ENCODE assay signal across 10 mouse cellular contexts in genomic region chr2:128278124-128278432, GRCm38 (mm10).
DNase-seq lines count a peak whose midpoint lies in the region; ATAC-seq and TF ChIP-seq lines count a peak whose summit lies in the region.
"Had no signal": no experiment of that assay in that cellular context is flagged by ENCODE, and none has a peak within 500 bp of the region (broad histone marks: within the 10 kb centered on the region; RNA-seq: fewer than 3 reads in every experiment).

No protein-coding gene starts in this region.

- 0 out of 2 replicates have a peak overlapping the region, but pooled peaks have one; percentile 12 for H3K27ac ChIP-seq in heart, embryonic 16.5 days (ENCODE audit: low read length)
- 0 out of 2 replicates have a peak overlapping the region, but pooled peaks have one; percentile 16 for H3K27ac ChIP-seq in stomach, embryonic 15.5 days
- no peak overlapping the region for H3K27ac ChIP-seq in stomach, postnatal 0 days (replicated peaks)
- peak overlapping the region; percentile 73 for H3K27ac ChIP-seq in forebrain, embryonic 14.5 days (ENCODE audit: low read depth, low read length)
- H3K27ac ChIP-seq in midbrain, postnatal 0 days (ENCODE audit: low read depth, low read length), result no peak overlapping the region; the same call in 1 of the 2 replicates

- no peak for TF ChIP-seq CTCF in stomach, postnatal 0 days (IDR thresholded peaks at IDR 0.05; ENCODE audit: low read depth)
- TF ChIP-seq CTCF in midbrain, postnatal 0 days (IDR thresholded peaks at IDR 0.05), result no peak

- H3K9ac ChIP-seq in heart, embryonic 16.5 days (ENCODE audit: low read length), result no peak overlapping the region
- no peak overlapping the region for H3K9ac ChIP-seq in stomach, embryonic 15.5 days
- H3K9ac ChIP-seq in stomach, postnatal 0 days (ENCODE audit: low read length), result no peak overlapping the region
- no peak overlapping the region for H3K9ac ChIP-seq in forebrain, embryonic 14.5 days (ENCODE audit: low read length)
- no peak overlapping the region for H3K9ac ChIP-seq in midbrain, postnatal 0 days (replicated peaks; ENCODE audit: low read length, poor library complexity, severe bottlenecking)
- H3K9ac ChIP-seq: liver, postnatal 0 days had no signal

- 83% methylated on average over 5 of the region's 5 CpGs for WGBS in heart, embryonic 16.5 days
- WGBS in stomach, embryonic 15.5 days, result 80% methylated on average over 5 of the region's 5 CpGs
- 77% methylated on average over 5 of the region's 5 CpGs for WGBS in stomach, postnatal 0 days
- 23% methylated on average over 5 of the region's 5 CpGs for WGBS in forebrain, embryonic 14.5 days
- 42% methylated on average over 5 of the region's 5 CpGs for WGBS in midbrain, postnatal 0 days

- TF ChIP-seq EP300 in stomach, postnatal 0 days (optimal IDR thresholded peaks at IDR 0.05), result no peak

- H3K4me1 ChIP-seq in heart, embryonic 16.5 days (ENCODE audit: control insufficient read depth, insufficient read depth, low read length), result peaks cover 26% of the 10 kb centered on the region
- peaks cover 4% of the 10 kb centered on the region for H3K4me1 ChIP-seq in stomach, embryonic 15.5 days
- H3K4me1 ChIP-seq in stomach, postnatal 0 days (replicated peaks; ENCODE audit: control insufficient read depth, insufficient read depth), result no peaks in the 10 kb centered on the region
- H3K4me1 ChIP-seq in forebrain, embryonic 14.5 days (ENCODE audit: control insufficient read depth, insufficient read depth, low read length), result peaks cover 22% of the 10 kb centered on the region
- H3K4me1 ChIP-seq in midbrain, postnatal 0 days (ENCODE audit: insufficient read depth, low read length), result peaks cover 15% of the 10 kb centered on the region

- H3K27me3 ChIP-seq in heart, embryonic 16.5 days (ENCODE audit: control insufficient read depth, insufficient read depth, low read length), result no peaks in the 10 kb centered on the region
- H3K27me3 ChIP-seq in stomach, embryonic 15.5 days (replicated peaks), result no peaks in the 10 kb centered on the region
- H3K27me3 ChIP-seq in stomach, postnatal 0 days (ENCODE audit: control insufficient read depth, insufficient read depth, low read length), result no peaks in the 10 kb centered on the region
- H3K27me3 ChIP-seq in forebrain, embryonic 14.5 days (replicated peaks; ENCODE audit: control insufficient read depth, insufficient read depth, low read length), result no peaks in the 10 kb centered on the region
- 0 out of 2 replicates have a peak, but pooled peaks cover 3% of the 10 kb centered on the region for H3K27me3 ChIP-seq in midbrain, postnatal 0 days (ENCODE audit: insufficient read depth, low read length)

- ATAC-seq in heart, embryonic 16.5 days (replicated peaks; ENCODE audit: extremely low read depth, insufficient read depth, low FRiP score), result no peak
- no peak for ATAC-seq in stomach, embryonic 15.5 days (ENCODE audit: insufficient read depth, low FRiP score, low read depth)
- no peak for ATAC-seq in stomach, postnatal 0 days (ENCODE audit: low FRiP score, low TSS enrichment)
- peak; percentile 22; the same call in 1 of the 2 replicates for ATAC-seq in forebrain, embryonic 14.5 days
- ATAC-seq in midbrain, postnatal 0 days (ENCODE audit: low FRiP score), result 0 out of 2 replicates have a peak, but pooled peaks have one; percentile 4
- ATAC-seq: liver, postnatal 0 days had no signal

- no peaks in the 10 kb centered on the region for H3K36me3 ChIP-seq in heart, embryonic 16.5 days (ENCODE audit: control insufficient read depth, insufficient read depth)
- no peaks in the 10 kb centered on the region for H3K36me3 ChIP-seq in stomach, embryonic 15.5 days
- H3K36me3 ChIP-seq in stomach, postnatal 0 days (ENCODE audit: control insufficient read depth, insufficient read depth, low read length), result no peaks in the 10 kb centered on the region
- H3K36me3 ChIP-seq in forebrain, embryonic 14.5 days (ENCODE audit: control insufficient read depth, insufficient read depth, low read length), result no peaks in the 10 kb centered on the region
- H3K36me3 ChIP-seq in midbrain, postnatal 0 days (ENCODE audit: insufficient read depth, low read length), result no peaks in the 10 kb centered on the region
- H3K36me3 ChIP-seq: G1E had no signal

- H3K4me3 ChIP-seq in heart, embryonic 16.5 days (ENCODE audit: low read length), result no peak overlapping the region
- H3K4me3 ChIP-seq in stomach, embryonic 15.5 days (replicated peaks), result no peak overlapping the region
- H3K4me3 ChIP-seq in stomach, postnatal 0 days (ENCODE audit: low read depth, low read length), result no peak overlapping the region
- H3K4me3 ChIP-seq in forebrain, embryonic 14.5 days (ENCODE audit: low read depth, low read length), result no peak overlapping the region
- no peak overlapping the region for H3K4me3 ChIP-seq in midbrain, postnatal 0 days (ENCODE audit: low read depth, low read length)

- H3K4me2 ChIP-seq in heart, embryonic 16.5 days (ENCODE audit: low read depth, low read length), result no peak overlapping the region
- H3K4me2 ChIP-seq in stomach, embryonic 15.5 days, result no peak overlapping the region
- H3K4me2 ChIP-seq in stomach, postnatal 0 days (replicated peaks; ENCODE audit: low read depth), result no peak overlapping the region
- peak overlapping the region; percentile 38 for H3K4me2 ChIP-seq in forebrain, embryonic 14.5 days (ENCODE audit: low read length)
- H3K4me2 ChIP-seq in midbrain, postnatal 0 days (ENCODE audit: low read depth, low read length, poor library complexity, severe bottlenecking), result 0 out of 2 replicates have a peak overlapping the region, but pooled peaks have one; percentile 4

- no peaks in the 10 kb centered on the region for H3K9me3 ChIP-seq in heart, embryonic 16.5 days (replicated peaks; ENCODE audit: control insufficient read depth, low read length)
- no peaks in the 10 kb centered on the region for H3K9me3 ChIP-seq in stomach, embryonic 15.5 days
- H3K9me3 ChIP-seq in stomach, postnatal 0 days (ENCODE audit: control insufficient read depth, low read length), result no peaks in the 10 kb centered on the region
- no peaks in the 10 kb centered on the region for H3K9me3 ChIP-seq in forebrain, embryonic 14.5 days (replicated peaks; ENCODE audit: control insufficient read depth, low read length)
- no peaks in the 10 kb centered on the region for H3K9me3 ChIP-seq in midbrain, postnatal 0 days (ENCODE audit: low read length)
- H3K9me3 ChIP-seq: G1E had no signal

- no peak for DNase-seq in heart, adult 8-10 months (ENCODE audit: low spot score)
- DNase-seq in stomach, postnatal 0 days (ENCODE audit: low spot score), result no peak
- no peak for DNase-seq in forebrain, embryonic 14.5 days (ENCODE audit: low spot score)
- DNase-seq in midbrain, postnatal 0 days (ENCODE audit: low spot score), result peak; percentile 77
- no peak for DNase-seq in adrenal gland, adult (ENCODE audit: inconsistent age in 2 of 2, low spot score in 1 of 2)
- no peak for DNase-seq in kidney, postnatal 14 days
- DNase-seq: liver, postnatal 0 days had no signal

Comparison
In these comparisons a context has a peak if more than half of its experiments do, and no peak if none do; other contexts are left out.
1. H3K27ac ChIP-seq: peak in heart, embryonic 16.5 days (single experiment), stomach, embryonic 15.5 days (single experiment) and forebrain, embryonic 14.5 days (single experiment); none in stomach, postnatal 0 days (single experiment) and midbrain, postnatal 0 days (single experiment).
2. ATAC-seq: peak in forebrain, embryonic 14.5 days (single experiment) and midbrain, postnatal 0 days (single experiment); none in heart, embryonic 16.5 days (single experiment), stomach, embryonic 15.5 days (single experiment) and stomach, postnatal 0 days (single experiment).
3. H3K4me2 ChIP-seq: peak in forebrain, embryonic 14.5 days (single experiment) and midbrain, postnatal 0 days (single experiment); none in heart, embryonic 16.5 days (single experiment), stomach, embryonic 15.5 days (single experiment) and stomach, postnatal 0 days (single experiment).